Mouse (Mus musculus) kidney, adult 2 months (tissue): ENCODE data around the gene Gpc6. TPM values are rescaled to one million over a fixed set of nuclear protein-coding genes. Genes with fewer than 3 reads are reported as not detected.

Experiments used
- DNase-seq: peaks from one replicate; pipeline ENCODE4 v3.0.0; 2021
- H3K27ac ChIP-seq: fragments of 200-500 bp; 2 replicates; pipeline ENCODE4 v1.5.1; 2012; ENCODE audit warnings: low read depth, low read length, control low read depth, inconsistent platforms; ENCODE audit not compliant: insufficient read depth
- H3K27me3 ChIP-seq: fragments of 200-500 bp; replicated peaks from 2 replicates; pipeline ENCODE4 v1.6.1; 2012; ENCODE audit warnings: mild to moderate bottlenecking, moderate library complexity, low read length, inconsistent platforms; ENCODE audit not compliant: control insufficient read depth, insufficient read depth
- H3K36me3 ChIP-seq: fragments of 200-500 bp; 2 replicates; pipeline ENCODE4 v1.6.1; 2012; ENCODE audit warnings: mild to moderate bottlenecking, moderate library complexity, low read length, inconsistent platforms; ENCODE audit not compliant: control insufficient read depth, insufficient read depth
- H3K4me1 ChIP-seq: fragments of 200-500 bp; 2 replicates; pipeline ENCODE4 v1.6.1; 2011; ENCODE audit warnings: low read length; ENCODE audit not compliant: control insufficient read depth, insufficient read depth
- H3K4me3 ChIP-seq: fragments of 200-500 bp; 2 replicates; pipeline ENCODE4 v1.5.1; 2011; ENCODE audit warnings: mild to moderate bottlenecking, low read depth, low read length, control low read depth; ENCODE audit not compliant: insufficient read depth
- CTCF ChIP-seq: fragments of 200-500 bp; conservative IDR thresholded peaks from 2 replicates; pipeline ENCODE4 v1.5.1; 2011; ENCODE audit warnings: low read depth, mild to moderate bottlenecking, control low read depth, low read length, moderate library complexity, mixed read lengths; ENCODE audit not compliant: insufficient read depth, insufficient read length
- POLR2A ChIP-seq: fragments of 200-500 bp; IDR thresholded peaks from one replicate; pipeline ENCODE4 v1.6.1; 2011; ENCODE audit warnings: low read depth, low read length, control low read depth
- WGBS: fragments of 180-500 bp; shearing (Covaris S2); methylation state at CpG from one replicate; pipeline ENCODE4 v1.1.7; 2018; 5-methylcytosine and 5-hydroxymethylcytosine counted together
- polyA plus RNA-seq: library from polyadenylated mRNA; depleted of rRNA; stranded (reverse); fragments of >200 nt; gene quantifications from 2 replicates; pipeline ENCODE4 v1.2.3, GENCODE M21; 2012

Gene Gpc6
- polyA plus RNA-seq, 1 experiment, result 3.4 TPM

GRCm38 (mm10) chr14:117122036-117122435, 196.9 kb downstream of the Gpc6 start:
- Histone ChIP-seq H3K4me1 (no peaks in the 10 kb centered on the region), H3K27me3 (no peaks in the 10 kb centered on the region), H3K36me3 (no peaks in the 10 kb centered on the region), H3K27ac (no peak overlapping the region), H3K4me3 (no peak overlapping the region)
- no peak for DNase-seq
- 44% methylated on average over 1 of the region's 1 CpGs for WGBS
- TF ChIP-seq POLR2A, result no peak
- no peak for TF ChIP-seq CTCF

- TF ChIP-seq CTCF, result no peak
- TF ChIP-seq POLR2A, result no peak
- peak; percentile 14 for DNase-seq
- no peak overlapping the region for H3K27ac ChIP-seq
Measured at GRCm38 (mm10) chr14:117130334-117130733, 205.2 kb downstream of the Gpc6 start.

GRCm38 (mm10) chr14:117131324-117131723, 206.2 kb downstream of the Gpc6 start:
- Histone ChIP-seq H3K4me1 (no peaks in the 10 kb centered on the region), H3K27me3 (no peaks in the 10 kb centered on the region), H3K4me3 (no peak overlapping the region), H3K36me3 (no peaks in the 10 kb centered on the region), H3K27ac (no peak overlapping the region)
- TF ChIP-seq CTCF, result no peak
- WGBS, result 91% methylated on average over 1 of the region's 1 CpGs
- DNase-seq, result no peak

More at GRCm38 (mm10) chr14:117130334-117130733, 205.2 kb downstream of the Gpc6 start:
- Histone ChIP-seq H3K4me3 (no peak overlapping the region), H3K4me1 (no peaks in the 10 kb centered on the region), H3K36me3 (no peaks in the 10 kb centered on the region), H3K27me3 (no peaks in the 10 kb centered on the region)
- WGBS, result 59% methylated on average over 1 of the region's 1 CpGs

- 67% methylated on average over 6 of the region's 6 CpGs for WGBS
- Histone ChIP-seq H3K27ac (no peak overlapping the region), H3K27me3 (no peaks in the 10 kb centered on the region), H3K4me1 (no peaks in the 10 kb centered on the region), H3K4me3 (no peak overlapping the region), H3K36me3 (no peaks in the 10 kb centered on the region)
- TF ChIP-seq CTCF (no peak), POLR2A (no peak)
- DNase-seq, result no peak
Measured at GRCm38 (mm10) chr14:117141077-117141848, 216.1 kb downstream of the Gpc6 start.

GRCm38 (mm10) chr14:117146089-117146488, 221.0 kb downstream of the Gpc6 start:
- no peak for DNase-seq
- no peak overlapping the region for H3K27ac ChIP-seq
- TF ChIP-seq POLR2A, result no peak
- 63% methylated on average over 4 of the region's 4 CpGs for WGBS
- no peak overlapping the region for H3K4me3 ChIP-seq
- H3K27me3 ChIP-seq, result no peaks in the 10 kb centered on the region
- H3K4me1 ChIP-seq, result no peaks in the 10 kb centered on the region
- H3K36me3 ChIP-seq, result no peaks in the 10 kb centered on the region

GRCm38 (mm10) chr14:117146665-117147064, 221.6 kb downstream of the Gpc6 start:
- no peaks in the 10 kb centered on the region for H3K27me3 ChIP-seq
- WGBS, result 62% methylated on average over 4 of the region's 4 CpGs
- no peak overlapping the region for H3K27ac ChIP-seq

GRCm38 (mm10) chr14:117151621-117152020, 226.5 kb downstream of the Gpc6 start:
- Histone ChIP-seq H3K27ac (no peak overlapping the region), H3K4me3 (no peak overlapping the region), H3K36me3 (no peaks in the 10 kb centered on the region), H3K4me1 (no peaks in the 10 kb centered on the region), H3K27me3 (no peaks in the 10 kb centered on the region)
- no peak for TF ChIP-seq POLR2A
- no peak for TF ChIP-seq CTCF
- DNase-seq, result no peak
- 96% methylated on average over 7 of the region's 7 CpGs for WGBS

More at GRCm38 (mm10) chr14:117146665-117147064, 221.6 kb downstream of the Gpc6 start:
- no peak for TF ChIP-seq CTCF
- Histone ChIP-seq H3K4me3 (no peak overlapping the region), H3K4me1 (no peaks in the 10 kb centered on the region), H3K36me3 (no peaks in the 10 kb centered on the region)
- no peak for DNase-seq
